Mouse (Mus musculus) embryonic facial prominence, embryonic 15.5 days (tissue): ENCODE measurements around the gene Gpr153. TPM values are rescaled to one million over a fixed set of nuclear protein-coding genes. Genes with fewer than 3 reads are reported as not detected.

Experiments used
- ATAC-seq: fragments of 200-750 bp; cut with Nextera tagmentation; 2 replicates; pipeline ENCODE4 v1.8.0; 2017; ENCODE audit warnings: low read depth, moderate TSS enrichment; ENCODE audit not compliant: insufficient number of reproducible peaks, low FRiP score, low TSS enrichment
- H3K27ac ChIP-seq: fragments of 300-500 bp; sonication (generic); replicated peaks from 2 replicates; pipeline ENCODE4 v1.5.1; 2015; ENCODE audit warnings: mild to moderate bottlenecking, inconsistent platforms
- H3K27me3 ChIP-seq: fragments of 300-500 bp; sonication (generic); 2 replicates; pipeline ENCODE4 v1.6.1; 2015; ENCODE audit warnings: inconsistent platforms
- H3K36me3 ChIP-seq: fragments of 300-500 bp; sonication (generic); 2 replicates; pipeline ENCODE4 v1.6.1; 2015; ENCODE audit warnings: mild to moderate bottlenecking, inconsistent platforms
- H3K4me1 ChIP-seq: fragments of 300-500 bp; sonication (generic); 2 replicates; pipeline ENCODE4 v1.6.1; 2015; ENCODE audit warnings: inconsistent platforms
- H3K4me2 ChIP-seq: fragments of 300-500 bp; sonication (generic); replicated peaks from 2 replicates; pipeline ENCODE4 v1.6.1; 2015; ENCODE audit warnings: mild to moderate bottlenecking, inconsistent platforms
- H3K4me3 ChIP-seq: fragments of 300-500 bp; sonication (generic); replicated peaks from 2 replicates; pipeline ENCODE4 v1.5.1; 2015; ENCODE audit warnings: mild to moderate bottlenecking, inconsistent platforms
- H3K9ac ChIP-seq: fragments of 300-500 bp; sonication (generic); 2 replicates; pipeline ENCODE4 v1.6.1; 2015; ENCODE audit warnings: inconsistent platforms
- H3K9me3 ChIP-seq: fragments of 300-500 bp; sonication (generic); replicated peaks from 2 replicates; pipeline ENCODE4 v1.6.1; 2016; ENCODE audit warnings: inconsistent platforms
- WGBS: fragments of 180-500 bp; shearing (Covaris S2); methylation state at CpG from one replicate; pipeline ENCODE4 v1.1.7; 2015; 5-methylcytosine and 5-hydroxymethylcytosine counted together
- polyA plus RNA-seq: library from polyadenylated mRNA; unstranded; fragments of >200 nt; fragmentation: Nextera tagmentation; extraction: Ambion mirVana; gene quantifications from 2 replicates; pipeline ENCODE4 v1.2.1, GENCODE M21; 2015

The Gpr153 gene
- polyA plus RNA-seq, 1 experiment from 2014 or later: 29.0 TPM

- H3K27me3 ChIP-seq: no peaks in the 10 kb centered on the region
- 47% methylated on average over 5 of the region's 5 CpGs for WGBS
- no peak overlapping the region for H3K4me2 ChIP-seq
- no peak overlapping the region for H3K9ac ChIP-seq
- no peaks in the 10 kb centered on the region for H3K36me3 ChIP-seq
- peaks cover 72% of the 10 kb centered on the region for H3K4me1 ChIP-seq
- no peak for ATAC-seq
- no peaks in the 10 kb centered on the region for H3K9me3 ChIP-seq
- peak overlapping the region; percentile 85 for H3K27ac ChIP-seq
- no peak overlapping the region for H3K4me3 ChIP-seq
Measured at GRCm38 (mm10) chr4:152265791-152266190, 8.2 kb upstream of the Gpr153 start.

- ATAC-seq: 0 out of 2 replicates have a peak, but pooled peaks have one; percentile 21
- 37% methylated on average over 10 of the region's 10 CpGs for WGBS
Measured at GRCm38 (mm10) chr4:152266236-152266895, 7.7 kb upstream of the Gpr153 start.

GRCm38 (mm10) chr4:152267748-152268369 lies 6.2 kb upstream of the Gpr153 start:
- ATAC-seq: no peak
- H3K4me3 ChIP-seq: no peak overlapping the region
- no peaks in the 10 kb centered on the region for H3K9me3 ChIP-seq
- H3K9ac ChIP-seq: no peak overlapping the region
- H3K4me2 ChIP-seq: no peak overlapping the region
- no peak overlapping the region; the same call in 1 of the 2 replicates for H3K27ac ChIP-seq
- H3K36me3 ChIP-seq: no peaks in the 10 kb centered on the region
- peaks cover 75% of the 10 kb centered on the region for H3K4me1 ChIP-seq
- no peaks in the 10 kb centered on the region for H3K27me3 ChIP-seq
- WGBS: 67% methylated on average over 13 of the region's 13 CpGs

More at GRCm38 (mm10) chr4:152266236-152266895, 7.7 kb upstream of the Gpr153 start:
- Histone ChIP-seq H3K27me3 (no peaks in the 10 kb centered on the region), H3K4me2 (no peak overlapping the region), H3K4me3 (no peak overlapping the region), H3K4me1 (peaks cover 75% of the 10 kb centered on the region), H3K9me3 (no peaks in the 10 kb centered on the region), H3K36me3 (no peaks in the 10 kb centered on the region), H3K27ac (peak overlapping the region; percentile 85), H3K9ac (no peak overlapping the region)

GRCm38 (mm10) chr4:152269967-152270366 lies 4.1 kb upstream of the Gpr153 start:
- no peak for ATAC-seq
- Histone ChIP-seq H3K27ac (no peak overlapping the region), H3K36me3 (no peaks in the 10 kb centered on the region), H3K9me3 (no peaks in the 10 kb centered on the region), H3K4me3 (no peak overlapping the region), H3K4me1 (peaks cover 71% of the 10 kb centered on the region), H3K9ac (no peak overlapping the region), H3K27me3 (no peaks in the 10 kb centered on the region), H3K4me2 (no peak overlapping the region)
- 88% methylated on average over 13 of the region's 13 CpGs for WGBS

- WGBS: 71% methylated on average over 9 of the region's 9 CpGs
- H3K27me3 ChIP-seq: peaks cover 1% of the 10 kb centered on the region; the same call in 1 of the 2 replicates
- ATAC-seq: no peak
Measured at GRCm38 (mm10) chr4:152270599-152270998, 3.4 kb upstream of the Gpr153 start.

GRCm38 (mm10) chr4:152271334-152271733 lies 2.7 kb upstream of the Gpr153 start:
- ATAC-seq: no peak
- 89% methylated on average over 11 of the region's 11 CpGs for WGBS
- peaks cover 73% of the 10 kb centered on the region for H3K4me1 ChIP-seq

More at GRCm38 (mm10) chr4:152270599-152270998, 3.4 kb upstream of the Gpr153 start:
- H3K36me3 ChIP-seq: no peaks in the 10 kb centered on the region
- H3K4me1 ChIP-seq: peaks cover 73% of the 10 kb centered on the region
- no peak overlapping the region for H3K4me3 ChIP-seq
- no peaks in the 10 kb centered on the region for H3K9me3 ChIP-seq
- H3K9ac ChIP-seq: no peak overlapping the region
- no peak overlapping the region for H3K27ac ChIP-seq
- H3K4me2 ChIP-seq: no peak overlapping the region

GRCm38 (mm10) chr4:152272006-152272405 lies 2.0 kb upstream of the Gpr153 start:
- Histone ChIP-seq H3K9me3 (no peaks in the 10 kb centered on the region), H3K27me3 (peaks cover 7% of the 10 kb centered on the region; the same call in 1 of the 2 replicates), H3K9ac (no peak overlapping the region), H3K4me2 (no peak overlapping the region; the same call in 1 of the 2 replicates), H3K36me3 (no peaks in the 10 kb centered on the region), H3K4me1 (peaks cover 77% of the 10 kb centered on the region), H3K27ac (peak overlapping the region; percentile 92), H3K4me3 (no peak overlapping the region)
- WGBS: 39% methylated on average over 7 of the region's 7 CpGs
- ATAC-seq: peak; percentile 45

More at GRCm38 (mm10) chr4:152271334-152271733, 2.7 kb upstream of the Gpr153 start:
- no peaks in the 10 kb centered on the region for H3K9me3 ChIP-seq
- peak overlapping the region; percentile 92 for H3K27ac ChIP-seq
- no peak overlapping the region for H3K4me2 ChIP-seq
- no peak overlapping the region for H3K4me3 ChIP-seq
- H3K27me3 ChIP-seq: peaks cover 7% of the 10 kb centered on the region; the same call in 1 of the 2 replicates
- H3K9ac ChIP-seq: no peak overlapping the region
- no peaks in the 10 kb centered on the region for H3K36me3 ChIP-seq

- Histone ChIP-seq H3K27ac (peak overlapping the region; percentile 92), H3K27me3 (peaks cover 7% of the 10 kb centered on the region; the same call in 1 of the 2 replicates), H3K4me2 (no peak overlapping the region; the same call in 1 of the 2 replicates), H3K36me3 (no peaks in the 10 kb centered on the region), H3K9me3 (no peaks in the 10 kb centered on the region), H3K4me1 (peaks cover 74% of the 10 kb centered on the region), H3K9ac (no peak overlapping the region), H3K4me3 (no peak overlapping the region)
- WGBS: 16% methylated on average over 9 of the region's 9 CpGs
- peak; percentile 56 for ATAC-seq
Measured at GRCm38 (mm10) chr4:152272449-152273049, 1.5 kb upstream of the Gpr153 start.

GRCm38 (mm10) chr4:152273191-152273590 lies 841 bp upstream of the Gpr153 start:
- WGBS: 29% methylated on average over 3 of the region's 3 CpGs
- ATAC-seq: no peak
- Histone ChIP-seq H3K36me3 (no peaks in the 10 kb centered on the region), H3K27me3 (peaks cover 7% of the 10 kb centered on the region; the same call in 1 of the 2 replicates), H3K9me3 (no peaks in the 10 kb centered on the region), H3K4me3 (peak overlapping the region; percentile 75; the same call in 1 of the 2 replicates), H3K4me1 (peaks cover 68% of the 10 kb centered on the region), H3K9ac (no peak overlapping the region), H3K4me2 (peak overlapping the region; percentile 87), H3K27ac (peak overlapping the region; percentile 92)

- Histone ChIP-seq H3K27me3 (peaks cover 9% of the 10 kb centered on the region), H3K4me1 (peaks cover 65% of the 10 kb centered on the region), H3K27ac (peak overlapping the region; percentile 92), H3K4me2 (peak overlapping the region; percentile 87), H3K9me3 (no peaks in the 10 kb centered on the region), H3K9ac (peak overlapping the region; percentile 70), H3K36me3 (no peaks in the 10 kb centered on the region), H3K4me3 (peak overlapping the region; percentile 75)
- 3% methylated on average over 20 of the region's 20 CpGs for WGBS
- ATAC-seq: no peak
Measured at GRCm38 (mm10) chr4:152274681-152275131, 674 bp downstream of the Gpr153 start.
